Mouse (Mus musculus) midbrain, embryonic 14.5 days (tissue): ENCODE measurements around the gene Qrsl1. TPM values are rescaled to one million over a fixed set of nuclear protein-coding genes. Genes with fewer than 3 reads are reported as not detected.

ENCODE experiments used
- ATAC-seq: fragments of 200-750 bp; cut with Nextera tagmentation; 2 replicates; pipeline ENCODE4 v1.8.0; 2017; ENCODE audit warnings: moderate number of reproducible peaks, moderate library complexity; ENCODE audit not compliant: low FRiP score, low TSS enrichment
- DNase-seq: peaks from one replicate; pipeline ENCODE4 v3.0.0-alpha.2; 2015
- H3K27ac ChIP-seq: fragments of 300-500 bp; sonication (generic); replicated peaks from 2 replicates; pipeline ENCODE4 v1.5.1; 2014; ENCODE audit warnings: mild to moderate bottlenecking, low read depth, low read length, moderate library complexity
- H3K27me3 ChIP-seq: fragments of 300-500 bp; sonication (generic); 2 replicates; pipeline ENCODE4 v1.6.1; 2014; ENCODE audit warnings: low read length, control low read depth, mixed read lengths; ENCODE audit not compliant: control insufficient read depth, insufficient read depth
- H3K36me3 ChIP-seq: fragments of 300-500 bp; sonication (generic); 2 replicates; pipeline ENCODE4 v1.6.1; 2014; ENCODE audit warnings: low read length, control low read depth; ENCODE audit not compliant: control insufficient read depth, insufficient read depth
- H3K4me1 ChIP-seq: fragments of 300-500 bp; sonication (generic); 2 replicates; pipeline ENCODE4 v1.6.1; 2014; ENCODE audit warnings: mild to moderate bottlenecking, antibody characterized with exemption, low read length, control low read depth; ENCODE audit not compliant: control insufficient read depth, insufficient read depth
- H3K4me2 ChIP-seq: fragments of 300-500 bp; sonication (generic); 2 replicates; pipeline ENCODE4 v1.6.1; 2014; ENCODE audit warnings: mild to moderate bottlenecking, low read length, moderate library complexity
- H3K4me3 ChIP-seq: fragments of 300-500 bp; sonication (generic); replicated peaks from 2 replicates; pipeline ENCODE4 v1.5.1; 2014; ENCODE audit warnings: low read depth, low read length
- H3K9ac ChIP-seq: fragments of 300-500 bp; sonication (generic); replicated peaks from 2 replicates; pipeline ENCODE4 v1.6.1; 2014; ENCODE audit warnings: mild to moderate bottlenecking, low read length, moderate library complexity
- H3K9me3 ChIP-seq: fragments of 300-500 bp; sonication (generic); 2 replicates; pipeline ENCODE4 v1.6.1; 2016; ENCODE audit warnings: low read length, control low read depth, mixed read lengths; ENCODE audit not compliant: control insufficient read depth
- WGBS: fragments of 180-500 bp; shearing (Covaris S2); extraction: QIAGEN DNeasy Blood & Tissue Kit; methylation state at CpG from one replicate; pipeline ENCODE4 v1.1.7; 2014; 5-methylcytosine and 5-hydroxymethylcytosine counted together
- polyA plus RNA-seq: library from polyadenylated mRNA; unstranded; fragments of >200 nt; fragmentation: Nextera tagmentation; extraction: Ambion mirVana; gene quantifications from 2 replicates; pipeline ENCODE4 v1.2.1, GENCODE M21; 2014

Qrsl1 gene
- polyA plus RNA-seq, 1 experiment from 2014 or later = 24.2 TPM

GRCm38 (mm10) chr10:43918696-43919608 lies 17.4 kb upstream of the Qrsl1 start:
- peak overlapping the region; percentile 39; the same call in 1 of the 2 replicates for H3K9ac ChIP-seq
- 37% methylated on average over 17 of the region's 17 CpGs for WGBS

GRCm38 (mm10) chr10:43916737-43917136 lies 15.2 kb upstream of the Qrsl1 start:
- ATAC-seq (no peak), DNase-seq (no peak)
- Histone ChIP-seq H3K4me2 (no peak overlapping the region), H3K27ac (no peak overlapping the region), H3K4me1 (no peaks in the 10 kb centered on the region), H3K36me3 (no peaks in the 10 kb centered on the region), H3K9ac (no peak overlapping the region), H3K9me3 (no peaks in the 10 kb centered on the region), H3K4me3 (no peak overlapping the region), H3K27me3 (no peaks in the 10 kb centered on the region)
- WGBS = 87% methylated on average over 2 of the region's 2 CpGs

More at GRCm38 (mm10) chr10:43918696-43919608, 17.4 kb upstream of the Qrsl1 start:
- H3K27me3 ChIP-seq = no peaks in the 10 kb centered on the region
- no peak overlapping the region for H3K4me3 ChIP-seq
- no peak overlapping the region for H3K27ac ChIP-seq
- no peak overlapping the region for H3K4me2 ChIP-seq
- H3K9me3 ChIP-seq = no peaks in the 10 kb centered on the region
- peaks cover 5% of the 10 kb centered on the region; the same call in 1 of the 2 replicates for H3K36me3 ChIP-seq
- ATAC-seq (no peak), DNase-seq (peak; percentile 93)
- H3K4me1 ChIP-seq = no peaks in the 10 kb centered on the region

GRCm38 (mm10) chr10:43916181-43916580 lies 14.6 kb upstream of the Qrsl1 start:
- Histone ChIP-seq H3K4me2 (no peak overlapping the region), H3K4me1 (no peaks in the 10 kb centered on the region), H3K4me3 (no peak overlapping the region), H3K27me3 (no peaks in the 10 kb centered on the region), H3K27ac (no peak overlapping the region), H3K9me3 (no peaks in the 10 kb centered on the region), H3K9ac (no peak overlapping the region), H3K36me3 (no peaks in the 10 kb centered on the region)
- WGBS = 85% methylated on average over 12 of the region's 12 CpGs
- ATAC-seq (no peak), DNase-seq (no peak)

- Histone ChIP-seq H3K4me1 (no peaks in the 10 kb centered on the region), H3K36me3 (0 out of 2 replicates have a peak, but pooled peaks cover 3% of the 10 kb centered on the region), H3K27ac (no peak overlapping the region), H3K9me3 (no peaks in the 10 kb centered on the region), H3K4me2 (no peak overlapping the region), H3K27me3 (no peaks in the 10 kb centered on the region), H3K9ac (no peak overlapping the region), H3K4me3 (no peak overlapping the region)
- ATAC-seq (no peak), DNase-seq (no peak)
- WGBS = 93% methylated on average over 3 of the region's 3 CpGs
Observed at GRCm38 (mm10) chr10:43912236-43912635, 10.7 kb upstream of the Qrsl1 start.

- DNase-seq = no peak
Observed at GRCm38 (mm10) chr10:43910873-43911142, 9.3 kb upstream of the Qrsl1 start.

GRCm38 (mm10) chr10:43910032-43910872 lies 8.7 kb upstream of the Qrsl1 start:
- Histone ChIP-seq H3K4me3 (no peak overlapping the region), H3K9ac (no peak overlapping the region), H3K4me2 (no peak overlapping the region), H3K4me1 (no peaks in the 10 kb centered on the region), H3K27me3 (no peaks in the 10 kb centered on the region), H3K36me3 (0 out of 2 replicates have a peak, but pooled peaks cover 3% of the 10 kb centered on the region), H3K27ac (no peak overlapping the region), H3K9me3 (no peaks in the 10 kb centered on the region)
- DNase-seq (no peak), ATAC-seq (no peak)
- 93% methylated on average over 12 of the region's 12 CpGs for WGBS

More at GRCm38 (mm10) chr10:43910873-43911142, 9.3 kb upstream of the Qrsl1 start:
- Histone ChIP-seq H3K4me3 (no peak overlapping the region), H3K9ac (no peak overlapping the region), H3K27ac (no peak overlapping the region), H3K4me1 (no peaks in the 10 kb centered on the region), H3K4me2 (no peak overlapping the region), H3K27me3 (no peaks in the 10 kb centered on the region), H3K9me3 (no peaks in the 10 kb centered on the region), H3K36me3 (0 out of 2 replicates have a peak, but pooled peaks cover 3% of the 10 kb centered on the region)
- 90% methylated on average over 8 of the region's 8 CpGs for WGBS
- ATAC-seq = no peak

DNA sequence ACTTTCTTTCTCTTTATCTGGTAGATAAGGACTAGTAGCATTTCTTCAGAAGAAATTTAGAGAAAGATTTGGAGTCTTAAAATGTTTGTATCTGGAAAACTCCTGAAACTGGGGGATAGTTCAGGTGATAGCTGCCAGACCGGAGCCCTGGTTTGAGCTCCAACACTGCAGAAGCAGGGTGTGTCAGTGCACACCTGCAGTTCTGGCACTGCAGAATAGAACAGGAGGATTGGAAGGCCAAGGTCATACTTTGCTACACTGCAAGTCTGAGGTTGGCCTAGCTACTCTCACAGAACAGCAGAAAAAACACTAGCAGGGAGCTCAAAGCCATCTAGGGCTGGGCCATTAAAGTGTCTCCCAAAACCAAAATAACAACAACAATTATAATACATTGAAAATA lies 3.0 kb upstream of the Qrsl1 start:
- Histone ChIP-seq H3K4me1 (peaks cover 13% of the 10 kb centered on the region; the same call in 1 of the 2 replicates), H3K9ac (no peak overlapping the region), H3K4me3 (no peak overlapping the region), H3K27ac (no peak overlapping the region), H3K27me3 (no peaks in the 10 kb centered on the region), H3K36me3 (no peaks in the 10 kb centered on the region), H3K9me3 (no peaks in the 10 kb centered on the region), H3K4me2 (no peak overlapping the region)
- DNase-seq (no peak), ATAC-seq (no peak)
- 95% methylated on average over 1 of the region's 1 CpGs for WGBS

DNA sequence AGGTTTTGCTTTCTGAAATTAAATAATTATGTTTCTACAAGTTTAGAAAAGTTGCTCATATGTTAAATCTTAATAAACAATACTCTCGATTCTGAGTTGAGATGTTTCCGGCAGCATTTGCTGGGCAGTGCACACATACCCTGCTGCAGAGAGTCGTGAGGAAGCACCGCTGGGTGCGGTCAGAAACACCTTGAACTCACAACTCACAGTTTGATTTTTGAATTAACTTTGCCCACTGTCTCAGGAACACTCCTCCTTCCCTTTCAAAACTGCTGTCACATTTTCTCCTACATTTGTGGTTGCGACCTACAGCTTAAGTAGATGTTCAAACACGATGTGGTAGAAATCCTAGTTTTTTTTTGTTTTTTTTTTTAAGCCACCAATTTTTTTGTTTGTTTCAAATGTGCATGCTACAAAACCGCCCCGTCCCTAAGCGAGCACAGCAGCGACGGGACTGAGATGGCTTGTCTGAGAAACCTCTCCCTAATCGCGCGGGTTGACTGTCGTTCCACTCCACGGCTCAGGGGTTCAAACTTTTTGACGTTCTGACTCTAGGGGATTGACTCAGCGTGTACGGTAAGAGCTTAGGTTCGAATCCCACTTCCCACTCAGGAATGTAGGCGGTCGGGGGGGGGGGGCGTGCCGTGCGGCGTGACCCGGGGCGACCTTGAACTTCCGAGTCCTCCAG lies 518 bp downstream of the Qrsl1 start:
- H3K4me1 ChIP-seq = peaks cover 13% of the 10 kb centered on the region; the same call in 1 of the 2 replicates
- H3K27me3 ChIP-seq = no peaks in the 10 kb centered on the region
- peak overlapping the region; percentile 74 for H3K9ac ChIP-seq
- ATAC-seq (peak; percentile 73; the same call in 1 of the 2 replicates), DNase-seq (peak; percentile 71)
- H3K27ac ChIP-seq = peak overlapping the region; percentile 76
- H3K4me2 ChIP-seq = peak overlapping the region; percentile 66
- 7% methylated on average over 29 of the region's 30 CpGs for WGBS
- peak overlapping the region; percentile 76 for H3K4me3 ChIP-seq
- H3K36me3 ChIP-seq = peaks cover 1% of the 10 kb centered on the region; the same call in 1 of the 2 replicates
- no peaks in the 10 kb centered on the region for H3K9me3 ChIP-seq
